8 mouse cellular contexts compared by ENCODE assay signal in the genomic region with DNA sequence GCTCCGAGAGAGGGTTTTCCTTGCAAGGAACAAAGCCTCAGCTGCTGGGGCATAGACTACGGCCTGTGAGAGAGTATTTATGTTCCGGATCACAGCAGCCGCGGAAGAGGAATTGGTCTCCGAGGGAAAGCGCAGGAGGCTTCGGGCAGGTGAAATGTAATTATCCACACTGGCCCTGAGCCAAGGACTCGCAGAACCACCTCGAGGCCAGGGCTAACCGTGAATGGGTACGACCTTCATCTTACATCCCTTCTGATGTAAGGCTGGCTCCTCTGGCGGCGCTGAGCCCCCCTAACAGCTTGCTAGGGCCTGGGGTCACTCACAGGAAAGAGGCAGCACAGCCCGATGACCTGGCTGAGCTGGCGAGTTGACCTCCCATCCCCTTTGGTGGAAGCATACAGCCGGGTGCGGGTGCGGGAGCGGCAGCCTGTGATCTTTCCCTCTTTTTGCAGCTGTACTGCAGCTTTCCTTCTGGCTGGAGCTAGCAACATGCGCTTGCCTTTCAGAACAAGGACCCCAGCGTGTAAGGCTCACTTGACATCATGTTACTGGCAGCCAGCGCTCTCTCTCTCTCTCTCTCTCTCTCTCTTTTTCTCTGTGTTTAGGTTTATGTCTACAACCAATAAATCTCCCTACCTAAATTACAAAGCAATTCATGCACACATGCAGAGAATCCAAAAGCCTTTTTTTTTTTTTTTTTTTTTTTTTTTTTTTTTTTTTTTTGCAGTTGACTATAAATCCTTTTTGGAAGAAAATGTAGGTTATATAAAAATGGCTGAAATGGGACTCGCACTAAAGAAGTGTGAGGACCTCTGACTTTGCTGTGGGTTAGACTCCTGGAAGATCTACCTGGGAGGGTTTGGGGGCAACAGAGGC. TPM values are rescaled to one million over a fixed set of nuclear protein-coding genes. Genes with fewer than 3 reads are reported as not detected.
DNase-seq lines count a peak whose midpoint lies in the region; ATAC-seq lines count a peak whose summit lies in the region.

No protein-coding gene starts in this region.

- peak overlapping the region; percentile 59 for H3K9ac ChIP-seq in limb, embryonic 13.5 days

- H3K4me2 ChIP-seq in limb, embryonic 13.5 days (replicated peaks), result peak overlapping the region; percentile 65

- DNase-seq in cerebellum, adult 11-12 months, result peak; percentile 10
- no peak for DNase-seq in cerebellum, adult 18-20 months
- peak; percentile 8 for DNase-seq in urinary bladder, postnatal 14 days (ENCODE audit: low spot score)
- DNase-seq in urinary bladder, adult 18-20 months (ENCODE audit: low spot score in 2 of 2), result no peak
- DNase-seq in yolk sac, embryonic 10.5 days (ENCODE audit: low spot score), result peak; percentile 3
- no peak for DNase-seq in ovary, adult 18-20 months (ENCODE audit: low spot score)
- DNase-seq in gastrocnemius, adult 8-10 months (ENCODE audit: low spot score in 2 of 2), result no peak

- no peaks in the 10 kb centered on the region for H3K36me3 ChIP-seq in limb, embryonic 13.5 days

- peaks cover 4% of the 10 kb centered on the region; the same call in 1 of the 2 replicates for H3K27me3 ChIP-seq in limb, embryonic 13.5 days

- H3K4me3 ChIP-seq in limb, embryonic 13.5 days, result peak overlapping the region; percentile 33

- WGBS in limb, embryonic 13.5 days, result 17% methylated on average over 24 of the region's 24 CpGs

- peaks cover 29% of the 10 kb centered on the region for H3K4me1 ChIP-seq in limb, embryonic 13.5 days

- no peaks in the 10 kb centered on the region for H3K9me3 ChIP-seq in limb, embryonic 13.5 days

- no peak overlapping the region for H3K27ac ChIP-seq in limb, embryonic 13.5 days

- ATAC-seq in limb, embryonic 13.5 days (ENCODE audit: low FRiP score, low read depth), result peak; percentile 65; the same call in 1 of the 2 replicates

RNA-seq across cellular contexts. Expression of gene Tmem38b, which starts 52.9 kb away (rescaled TPM):
- polyA plus RNA-seq in limb, embryonic 13.5 days (2015; fragmentation: Nextera tagmentation; extraction: Ambion mirVana), result 10.5 and 10.6 TPM in 2 replicates
- 10 to 100 TPM; 56.5 to 89.2 (median 63.7) TPM for total RNA-seq in gastrocnemius, adult 8-10 months (2022)

Comparison
In these comparisons a context has a peak if more than half of its experiments do, and no peak if none do; other contexts are left out.
1. DNase-seq: peak in cerebellum, adult 11-12 months (single experiment), urinary bladder, postnatal 14 days (single experiment) and yolk sac, embryonic 10.5 days (single experiment); none in cerebellum, adult 18-20 months (0 of 2), urinary bladder, adult 18-20 months (0 of 2), ovary, adult 18-20 months (single experiment) and gastrocnemius, adult 8-10 months (0 of 2).